Mouse (Mus musculus) lung, adult 2 months (tissue): Measurements from ENCODE around the gene Ppp1r9a. TPM values are rescaled to one million over a fixed set of nuclear protein-coding genes. Genes with fewer than 3 reads are reported as not detected.

Experiments used
- DNase-seq: peaks from one replicate; pipeline ENCODE4 v3.0.0; 2022
- H3K4me1 ChIP-seq: fragments of 200-500 bp; 2 replicates; pipeline ENCODE4 v1.6.1; 2011; ENCODE audit warnings: low read length; ENCODE audit not compliant: control insufficient read depth, insufficient read depth
- H3K4me3 ChIP-seq: fragments of 200-500 bp; replicated peaks from 2 replicates; pipeline ENCODE3; 2011; ENCODE audit warnings: low read depth, mild to moderate bottlenecking, control low read depth, low read length; ENCODE audit errors: extremely low read depth
- CTCF ChIP-seq: fragments of 200-500 bp; IDR thresholded peaks from 2 replicates; pipeline ENCODE4 v1.5.1; 2011; ENCODE audit warnings: mild to moderate bottlenecking, low read length, control low read depth; ENCODE audit not compliant: insufficient read depth
- POLR2A ChIP-seq: fragments of 200-500 bp; IDR thresholded peaks from 2 replicates; pipeline ENCODE4 v1.6.1; 2011; ENCODE audit warnings: low read depth, mild to moderate bottlenecking, control low read depth, low read length, borderline replicate concordance; ENCODE audit errors: extremely low read depth
- WGBS: fragments of 180-500 bp; shearing (Covaris S2); methylation state at CpG from one replicate; pipeline ENCODE4 v1.1.7; 2018; 5-methylcytosine and 5-hydroxymethylcytosine counted together
- polyA plus RNA-seq: library from polyadenylated mRNA; depleted of rRNA; stranded (reverse); fragments of >200 nt; gene quantifications from 2 replicates; pipeline ENCODE4 v1.2.3, GENCODE M21; 2012

The Ppp1r9a gene
- polyA plus RNA-seq, 1 experiment, result 13.9 TPM

- Histone ChIP-seq H3K4me1 (no peaks in the 10 kb centered on the region; the same call in 1 of the 2 replicates), H3K4me3 (no peak overlapping the region)
- DNase-seq, result no peak
- TF ChIP-seq POLR2A (no peak), CTCF (no peak)
- 52% methylated on average over 6 of the region's 6 CpGs for WGBS
These were observed 254.1 kb downstream of the Ppp1r9a start for GRCm38 (mm10) chr6:5156541-5157425.

GRCm38 (mm10) chr6:5159385-5159791 is 256.7 kb downstream of the Ppp1r9a start:
- no peak for DNase-seq
- no peak for TF ChIP-seq POLR2A
- 45% methylated on average over 7 of the region's 7 CpGs for WGBS
- peaks cover 3% of the 10 kb centered on the region; the same call in 1 of the 2 replicates for H3K4me1 ChIP-seq
- no peak overlapping the region for H3K4me3 ChIP-seq

- WGBS, result 68% methylated on average over 6 of the region's 6 CpGs
These were observed 259.3 kb downstream of the Ppp1r9a start for GRCm38 (mm10) chr6:5162052-5162451.

GRCm38 (mm10) chr6:5163507-5164144 is 260.9 kb downstream of the Ppp1r9a start:
- 83% methylated on average over 14 of the region's 14 CpGs for WGBS
- H3K4me1 ChIP-seq, result peaks cover 3% of the 10 kb centered on the region; the same call in 1 of the 2 replicates
- TF ChIP-seq POLR2A (no peak), CTCF (no peak)
- no peak overlapping the region for H3K4me3 ChIP-seq
- DNase-seq, result no peak

More at GRCm38 (mm10) chr6:5162052-5162451, 259.3 kb downstream of the Ppp1r9a start:
- DNase-seq, result no peak
- no peak for TF ChIP-seq POLR2A
- no peak for TF ChIP-seq CTCF
- peaks cover 3% of the 10 kb centered on the region; the same call in 1 of the 2 replicates for H3K4me1 ChIP-seq
- H3K4me3 ChIP-seq, result no peak overlapping the region

- no peak for DNase-seq
- 55% methylated on average over 9 of the region's 9 CpGs for WGBS
- Histone ChIP-seq H3K4me3 (no peak overlapping the region), H3K4me1 (peaks cover 3% of the 10 kb centered on the region; the same call in 1 of the 2 replicates)
- TF ChIP-seq POLR2A, result no peak
- no peak for TF ChIP-seq CTCF
These were observed 262.1 kb downstream of the Ppp1r9a start for GRCm38 (mm10) chr6:5164855-5165254.

GRCm38 (mm10) chr6:5167051-5167677 is 264.4 kb downstream of the Ppp1r9a start:
- peak overlapping the region; percentile 56 for H3K4me3 ChIP-seq
- DNase-seq, result no peak
- peaks cover 3% of the 10 kb centered on the region; the same call in 1 of the 2 replicates for H3K4me1 ChIP-seq
- TF ChIP-seq CTCF, result no peak
- TF ChIP-seq POLR2A, result no peak
- 33% methylated on average over 14 of the region's 14 CpGs for WGBS

GRCm38 (mm10) chr6:5168158-5168557 is 265.4 kb downstream of the Ppp1r9a start:
- TF ChIP-seq POLR2A (no peak), CTCF (no peak)
- Histone ChIP-seq H3K4me1 (peaks cover 3% of the 10 kb centered on the region; the same call in 1 of the 2 replicates), H3K4me3 (no peak overlapping the region)
- WGBS, result 86% methylated on average over 9 of the region's 9 CpGs
- DNase-seq, result no peak

GRCm38 (mm10) chr6:5171418-5171817 is 268.7 kb downstream of the Ppp1r9a start:
- no peak overlapping the region for H3K4me3 ChIP-seq
- WGBS, result 76% methylated on average over 4 of the region's 4 CpGs

GRCm38 (mm10) chr6:5172571-5172970 is 269.9 kb downstream of the Ppp1r9a start:
- TF ChIP-seq CTCF, result no peak
- TF ChIP-seq POLR2A, result no peak
- Histone ChIP-seq H3K4me3 (no peak overlapping the region), H3K4me1 (no peaks in the 10 kb centered on the region)
- DNase-seq, result no peak
- WGBS, result 68% methylated on average over 9 of the region's 9 CpGs

More at GRCm38 (mm10) chr6:5171418-5171817, 268.7 kb downstream of the Ppp1r9a start:
- TF ChIP-seq POLR2A (no peak), CTCF (no peak)
- DNase-seq, result no peak
- H3K4me1 ChIP-seq, result no peaks in the 10 kb centered on the region
